Mouse (Mus musculus) right cerebral cortex, postnatal 4 days (tissue): Measurements from ENCODE around the gene Bahcc1.

Experiments used
- DNase-seq: peaks from one replicate; pipeline ENCODE4 v3.0.0-alpha.2; 2022

Bahcc1 gene

DNA sequence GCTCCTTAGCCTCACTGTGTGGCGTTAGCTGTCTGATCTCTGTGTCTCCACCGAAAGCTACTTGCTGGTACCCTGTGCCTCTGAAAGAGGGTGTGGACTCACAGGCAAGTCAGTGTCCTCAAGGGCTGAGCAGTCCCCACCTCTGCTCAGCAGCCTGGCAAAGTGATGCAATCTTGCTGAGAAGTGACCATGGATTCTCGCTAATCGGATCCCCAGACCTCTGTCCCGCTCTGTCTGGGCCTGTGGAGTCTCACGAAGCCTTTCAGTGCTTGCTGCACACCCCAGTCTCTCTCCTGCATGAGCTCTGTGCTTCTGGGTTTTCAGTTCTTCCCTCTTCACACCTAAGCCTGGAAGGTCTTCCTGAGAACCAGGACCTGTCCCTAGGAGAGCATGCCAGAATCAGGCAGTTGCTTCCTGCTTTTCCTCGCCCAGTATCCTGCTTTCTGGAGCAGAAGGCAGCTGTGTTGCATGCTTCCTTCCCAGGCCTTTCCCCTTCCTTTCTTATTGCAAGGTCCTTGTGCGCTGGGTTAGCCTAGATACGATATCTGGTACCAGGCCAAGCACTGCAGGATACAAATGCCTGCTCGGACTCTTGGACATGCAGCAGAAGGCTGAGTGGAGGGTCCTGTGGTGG is 15.5 kb downstream of the Bahcc1 start:
- DNase-seq = no peak

DNA sequence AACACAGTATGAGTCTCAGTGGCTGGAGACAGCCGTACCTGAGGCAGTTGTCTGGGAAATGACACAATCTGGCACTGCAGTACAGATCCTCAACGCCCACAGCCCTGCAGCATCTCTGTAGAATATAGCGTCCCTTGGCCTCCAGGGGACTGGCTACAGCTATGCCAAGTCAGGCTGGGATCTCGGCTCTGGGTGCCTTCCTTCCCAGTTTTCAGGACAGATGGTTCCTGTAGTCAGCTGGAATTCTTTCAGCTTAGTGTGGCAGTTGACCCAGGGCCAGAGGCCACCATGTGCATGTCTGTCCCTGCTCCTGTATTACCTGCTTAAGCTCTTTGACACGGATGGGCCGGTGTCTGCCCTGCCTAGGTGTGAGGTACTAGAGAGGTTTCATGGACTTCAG is 16.2 kb downstream of the Bahcc1 start:
- DNase-seq = no peak

DNA sequence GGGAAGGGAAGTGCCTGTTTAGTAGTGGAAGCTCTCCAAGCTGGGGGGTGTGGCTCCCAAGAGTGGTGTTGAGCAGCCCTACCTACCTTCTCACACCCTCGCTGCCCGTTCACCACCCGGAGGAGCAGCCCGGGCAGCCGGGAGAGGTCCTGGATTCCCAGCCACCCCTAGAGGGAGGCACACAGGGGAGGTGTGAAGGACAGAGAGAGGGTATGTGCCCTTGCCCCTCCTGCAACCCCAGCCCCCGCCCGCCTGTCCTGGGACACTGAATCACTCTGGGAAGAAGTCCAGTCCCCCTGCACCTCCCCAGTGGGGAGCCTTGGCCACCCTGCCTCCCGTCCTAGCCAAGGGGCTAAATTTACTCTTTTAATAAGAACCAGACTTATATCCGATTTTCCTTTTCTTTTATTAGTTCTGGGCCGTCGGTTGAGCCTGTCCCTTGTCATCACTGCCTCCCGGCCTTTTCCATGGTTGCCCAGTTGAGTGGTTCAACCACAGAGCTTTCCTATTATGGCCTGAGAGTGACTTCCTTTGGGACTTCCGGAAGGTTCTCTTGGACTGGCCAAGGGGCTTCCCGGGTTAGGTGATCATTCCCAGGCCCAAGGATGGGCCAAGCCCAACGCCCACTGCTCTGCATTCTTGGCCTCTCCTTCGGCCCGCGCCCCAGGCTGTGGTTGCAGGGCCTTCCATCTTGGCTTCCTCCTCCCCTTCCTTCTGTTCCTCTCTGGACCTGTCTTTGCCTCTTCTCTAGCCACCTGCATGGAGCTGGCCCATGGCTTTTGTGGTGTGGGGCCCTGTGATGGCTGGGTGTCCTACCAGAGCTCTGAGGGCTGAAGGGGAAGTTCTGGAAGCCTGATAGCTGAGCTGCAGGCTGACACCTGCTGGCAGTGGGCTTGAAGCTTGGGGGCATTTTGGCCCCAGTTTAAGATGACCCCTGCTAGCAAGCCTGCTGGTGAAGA is 18.5 kb downstream of the Bahcc1 start:
- DNase-seq = no peak

DNA sequence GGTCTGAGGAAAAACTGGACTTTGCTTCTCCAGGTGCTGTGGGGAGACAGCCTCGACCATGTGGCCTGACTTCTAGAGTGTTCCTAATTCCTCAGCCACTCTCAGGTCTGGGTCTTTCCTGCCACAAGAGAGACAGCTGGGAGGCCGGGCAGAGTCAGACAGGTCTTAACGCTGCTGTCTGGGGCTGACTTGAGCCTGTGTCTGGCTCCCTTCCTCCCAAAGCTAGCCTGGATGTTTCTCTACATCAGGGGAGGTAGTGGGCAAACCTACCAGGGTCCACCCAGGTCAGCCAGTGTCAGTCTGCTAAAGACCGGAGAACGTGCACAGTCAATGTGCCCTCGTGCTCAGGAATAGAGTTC is 19.2 kb downstream of the Bahcc1 start:
- DNase-seq = no peak

DNA sequence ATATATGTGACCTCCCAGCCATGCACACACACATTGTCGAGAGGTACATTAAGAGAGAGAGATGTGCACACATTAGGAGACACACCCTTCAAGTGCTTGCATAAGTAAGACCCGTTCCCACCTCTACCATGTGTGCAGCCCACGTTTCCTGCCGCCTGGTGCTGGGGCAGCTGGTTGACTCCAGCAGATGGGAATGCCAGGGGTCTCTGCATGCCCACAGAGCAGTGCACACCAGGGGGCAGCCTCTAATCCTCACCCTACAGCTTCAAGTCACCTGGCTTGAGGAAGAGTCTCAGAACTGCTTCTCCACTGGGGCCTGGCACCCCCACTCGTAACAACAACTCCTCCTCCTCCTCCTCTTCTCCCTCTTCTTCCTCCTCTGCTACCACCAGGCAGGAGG is 19.7 kb downstream of the Bahcc1 start:
- no peak for DNase-seq

DNA sequence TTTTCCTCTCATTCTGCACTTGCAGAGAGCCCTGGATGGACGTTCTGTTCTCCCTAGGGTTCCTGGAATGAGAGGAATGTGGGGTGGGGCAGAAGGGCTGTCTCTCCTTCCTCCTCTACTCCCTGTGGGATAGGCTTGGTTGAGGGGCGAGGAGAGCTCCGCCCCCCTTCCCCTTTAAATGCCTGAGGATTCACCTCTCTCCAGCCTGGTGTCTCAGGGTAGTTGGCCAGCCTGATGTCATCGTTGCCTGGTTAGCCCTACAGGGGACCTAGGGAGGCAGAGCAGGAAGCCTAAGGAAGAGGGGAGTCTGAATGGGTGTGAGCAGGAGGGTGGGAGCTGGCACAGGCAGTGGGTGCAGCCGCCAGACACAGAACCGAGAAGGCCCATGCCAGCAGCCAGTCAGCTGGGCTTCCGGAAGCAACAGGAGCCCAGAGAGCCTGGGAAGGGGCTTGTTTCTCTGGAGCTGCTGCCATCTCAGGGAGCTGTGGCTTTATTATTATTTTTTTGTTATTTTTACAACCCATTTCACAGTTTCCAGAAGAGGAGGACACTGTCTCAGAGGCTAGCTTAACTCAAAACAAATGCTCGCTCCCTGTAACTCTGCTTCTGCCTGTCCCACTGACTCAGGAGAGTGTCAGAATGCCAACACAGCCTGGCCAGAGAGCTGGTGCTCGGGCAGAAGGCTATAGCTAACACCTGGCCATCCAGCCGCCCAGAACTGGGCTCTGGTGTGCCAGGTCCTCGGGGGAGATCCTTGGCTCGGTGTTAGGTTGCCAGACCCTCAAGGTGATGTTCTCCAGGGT is 20.3 kb downstream of the Bahcc1 start:
- DNase-seq = no peak

DNA sequence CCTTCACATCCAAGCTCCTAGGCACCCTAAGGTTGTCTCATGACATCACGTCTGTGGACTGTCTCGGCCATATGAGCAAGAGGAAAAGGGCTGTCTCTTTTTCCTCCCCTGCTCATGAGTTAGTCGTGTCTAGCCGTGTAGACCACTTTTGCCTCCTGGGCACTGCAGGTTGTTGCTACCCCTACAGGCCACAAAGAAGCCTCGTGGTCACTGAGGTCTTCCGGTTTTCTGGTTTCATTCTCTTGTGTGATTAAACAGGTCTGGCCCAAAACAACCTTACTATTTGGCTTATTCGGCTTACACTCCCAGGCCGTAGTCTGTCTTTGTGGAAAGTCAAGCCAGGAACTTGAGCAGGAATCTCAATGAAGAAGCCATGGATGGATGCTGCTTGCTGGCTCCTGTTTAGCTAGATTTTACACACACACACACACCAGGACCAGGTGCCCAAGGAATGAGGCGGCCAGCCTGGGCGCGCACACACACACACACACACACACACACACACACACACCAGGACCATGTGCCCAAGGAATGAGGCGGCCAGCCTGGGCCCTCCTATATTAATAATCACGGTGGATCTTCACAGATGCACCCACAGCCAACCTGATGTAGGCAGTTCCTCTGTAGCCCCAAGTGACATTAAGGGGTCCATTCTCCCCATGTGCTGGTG is 21.0 kb downstream of the Bahcc1 start:
- no peak for DNase-seq

DNA sequence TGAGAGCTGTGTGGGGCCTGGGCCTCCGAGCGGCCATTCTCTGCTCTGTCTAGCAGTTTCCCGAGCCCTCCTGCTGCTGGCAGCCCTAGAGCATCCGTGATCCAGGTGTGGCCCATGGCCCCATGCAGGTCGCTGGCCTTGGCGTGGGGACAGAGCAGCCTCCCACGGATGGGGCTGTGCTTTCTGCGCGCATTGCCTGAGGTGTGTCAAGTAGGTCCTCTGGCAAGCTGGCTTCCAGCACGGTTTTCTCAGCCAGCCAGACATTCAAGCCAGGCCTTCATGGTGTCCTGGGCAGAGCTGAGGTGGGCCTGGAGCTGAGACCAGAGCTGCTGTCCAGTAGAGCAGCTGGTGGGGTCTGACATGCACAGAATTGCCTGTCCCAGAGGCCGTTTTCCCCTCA is 21.7 kb downstream of the Bahcc1 start:
- DNase-seq = no peak

DNA sequence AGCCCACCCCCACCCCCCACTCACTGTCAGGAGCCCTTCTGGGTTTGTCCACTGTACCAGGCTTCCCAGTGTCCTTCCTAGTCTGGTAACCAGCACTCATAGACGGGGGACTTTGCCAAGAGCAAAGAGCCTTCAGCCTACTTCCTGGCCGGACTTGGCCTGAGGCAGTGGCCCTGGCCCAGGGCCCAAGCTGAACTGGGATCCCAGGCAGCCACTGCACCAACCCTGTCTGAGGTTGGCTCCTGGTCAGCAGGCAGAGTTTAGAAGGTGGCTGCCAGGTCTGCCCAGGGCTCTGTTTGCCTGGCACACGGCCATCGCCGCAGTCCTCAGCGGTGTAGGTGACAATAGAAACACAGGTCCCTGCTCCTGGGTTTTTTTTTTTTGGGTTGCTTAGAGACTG is 22.3 kb downstream of the Bahcc1 start:
- DNase-seq = peak; percentile 66

DNA sequence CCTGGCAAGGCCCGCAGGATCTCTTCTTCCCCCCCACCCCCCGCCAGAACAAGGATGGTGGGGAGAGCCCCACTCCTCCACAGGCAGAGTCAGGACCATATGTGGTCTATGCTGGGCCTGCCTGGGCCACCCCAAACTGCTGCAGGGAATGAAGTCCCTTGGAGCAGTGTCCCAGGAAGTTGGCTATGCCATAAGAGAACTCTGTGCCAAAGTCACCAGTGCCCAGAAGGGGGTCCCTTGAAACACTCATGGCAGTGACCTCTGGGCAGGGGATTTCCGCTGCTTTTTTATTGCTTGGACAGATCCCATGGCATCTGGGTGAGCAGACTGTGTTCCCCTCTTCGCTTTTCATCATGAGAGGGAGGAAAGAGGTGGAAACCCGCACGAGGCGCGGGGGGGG is 22.8 kb downstream of the Bahcc1 start:
- DNase-seq = no peak

DNA sequence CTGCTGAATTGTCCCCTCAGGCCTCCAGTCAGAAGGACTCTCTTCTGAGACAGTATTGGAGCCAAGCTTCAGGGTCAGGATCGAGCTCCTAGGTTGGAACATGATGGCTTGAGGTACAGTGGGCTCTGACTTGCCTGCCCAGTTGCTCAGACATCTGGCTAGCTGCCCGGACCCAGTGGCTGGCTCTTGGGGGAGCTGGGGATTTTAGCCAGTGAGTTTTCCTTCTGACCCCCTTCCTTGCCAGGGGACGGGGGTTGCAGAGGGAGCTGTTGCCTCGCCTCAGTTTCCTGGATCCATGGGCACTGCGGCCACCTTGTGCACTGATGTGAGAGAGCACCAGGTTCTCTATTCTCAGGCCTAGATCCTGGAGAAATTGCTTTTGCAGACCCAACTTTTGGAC is 23.4 kb downstream of the Bahcc1 start:
- DNase-seq = no peak

DNA sequence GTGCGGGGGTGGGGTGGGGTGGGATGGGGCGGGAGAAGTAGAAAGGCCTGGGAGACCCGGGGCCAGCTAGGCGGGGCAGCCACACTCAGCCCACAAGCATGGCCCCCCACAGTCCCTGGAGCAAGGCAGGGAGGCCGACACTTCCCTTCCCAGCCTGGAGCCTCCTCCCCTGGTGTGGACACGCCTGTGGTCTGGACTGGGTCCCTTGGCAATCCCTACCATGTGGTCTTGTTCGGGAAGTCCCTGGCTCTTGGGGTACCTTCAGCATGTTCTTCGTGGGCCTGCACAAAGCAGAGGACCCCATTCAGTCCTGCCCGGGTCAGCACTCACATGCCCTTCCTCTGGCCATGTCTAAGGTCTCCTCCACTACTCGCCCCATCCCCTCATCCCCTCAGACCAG is 23.8 kb downstream of the Bahcc1 start:
- no peak for DNase-seq

DNA sequence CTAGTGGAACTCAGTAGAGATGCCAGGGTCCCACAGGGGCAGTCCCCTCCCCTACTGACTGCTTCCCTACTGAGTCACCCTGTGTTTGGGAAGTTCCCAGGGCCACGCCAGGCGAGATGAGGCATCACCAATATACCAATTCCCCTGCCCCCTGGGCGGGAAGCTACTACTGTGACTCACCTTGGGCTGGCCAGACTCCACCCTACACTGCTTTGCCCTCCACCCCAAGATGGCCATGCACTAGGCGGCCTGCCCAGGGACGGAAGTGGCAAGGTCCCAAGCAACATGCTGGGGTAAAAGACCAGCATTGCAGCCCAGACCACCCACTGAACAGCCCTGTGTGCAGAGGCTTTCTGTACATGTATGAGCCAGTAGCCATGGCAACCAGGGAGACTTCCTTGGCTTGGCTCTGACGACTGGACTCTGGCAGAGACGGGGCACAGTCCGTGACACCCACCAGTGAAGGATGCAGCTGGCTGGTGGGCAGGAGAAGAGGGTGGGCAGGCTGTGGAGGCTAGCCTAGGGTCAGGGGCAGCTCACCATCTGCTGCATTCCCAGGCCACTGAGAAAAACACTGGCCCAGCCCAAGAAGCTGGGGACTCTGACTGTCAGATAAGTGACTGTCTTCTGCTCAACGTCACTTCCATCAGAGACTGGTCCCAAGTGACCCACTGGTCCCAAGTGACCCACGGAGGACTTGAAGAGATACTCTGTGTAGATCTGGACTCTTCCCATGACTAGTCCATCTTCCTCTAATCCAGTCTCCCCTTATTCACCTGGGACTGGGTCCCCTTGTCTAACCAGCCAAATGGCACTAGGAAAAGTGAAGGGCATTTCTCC is 24.5 kb downstream of the Bahcc1 start:
- no peak for DNase-seq

DNA sequence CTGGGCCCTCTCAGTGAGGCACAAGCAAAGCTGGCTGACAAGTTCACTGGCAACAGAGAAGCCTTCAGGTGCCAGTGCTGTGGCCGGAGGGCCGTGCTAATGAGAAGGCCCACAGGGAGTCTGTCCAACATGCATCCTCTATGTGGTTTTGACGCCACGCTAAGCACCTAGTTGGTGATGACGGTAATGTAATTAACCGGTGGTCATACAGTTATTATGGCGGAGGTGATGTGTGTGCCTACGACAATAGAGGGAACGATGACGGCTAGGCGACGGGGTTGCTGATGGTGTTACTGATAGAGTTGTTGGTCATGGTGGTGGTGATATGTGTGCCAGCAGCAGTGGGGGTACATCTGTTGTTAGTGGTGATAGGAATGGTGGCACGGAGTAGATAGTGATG is 25.2 kb downstream of the Bahcc1 start:
- no peak for DNase-seq

DNA sequence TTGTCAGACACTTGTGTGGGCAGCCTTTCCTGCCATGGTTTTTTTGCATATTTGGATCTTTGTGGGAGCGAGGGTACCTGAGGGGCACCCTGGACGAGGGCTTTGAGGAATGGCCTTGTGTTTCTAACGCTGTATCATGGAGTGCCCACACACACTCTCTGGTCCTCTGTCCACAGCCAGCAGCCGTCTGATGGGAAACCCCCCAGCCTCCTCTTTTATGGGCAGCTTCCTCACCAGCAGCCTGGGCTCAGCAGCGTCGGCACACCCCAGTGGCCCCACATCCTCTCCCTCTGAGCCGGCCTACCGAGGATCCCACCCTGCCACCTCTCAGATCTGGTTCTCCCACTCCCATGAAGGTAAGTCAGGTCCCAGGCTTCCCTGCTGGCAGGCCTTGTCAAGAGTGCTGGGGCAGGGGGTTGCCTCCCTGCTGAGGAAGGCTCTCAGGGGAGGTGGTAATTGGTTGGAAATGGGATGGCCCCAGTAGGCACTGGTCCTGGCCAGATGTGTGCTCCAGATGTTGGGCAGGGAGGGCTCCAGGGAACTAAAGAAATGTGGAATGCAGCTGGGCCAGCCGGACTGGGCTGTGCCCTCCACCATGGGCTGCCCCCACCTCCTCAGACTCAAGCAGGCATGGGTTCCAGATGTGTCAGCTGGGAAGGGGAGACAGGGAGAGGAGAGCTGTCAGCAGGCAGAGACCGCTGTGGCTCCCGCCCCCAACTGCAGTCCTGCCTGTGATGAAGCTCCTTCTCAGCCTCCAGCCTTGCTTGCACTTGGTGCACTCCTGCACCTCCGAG is 26.3 kb downstream of the Bahcc1 start:
- DNase-seq = no peak

DNA sequence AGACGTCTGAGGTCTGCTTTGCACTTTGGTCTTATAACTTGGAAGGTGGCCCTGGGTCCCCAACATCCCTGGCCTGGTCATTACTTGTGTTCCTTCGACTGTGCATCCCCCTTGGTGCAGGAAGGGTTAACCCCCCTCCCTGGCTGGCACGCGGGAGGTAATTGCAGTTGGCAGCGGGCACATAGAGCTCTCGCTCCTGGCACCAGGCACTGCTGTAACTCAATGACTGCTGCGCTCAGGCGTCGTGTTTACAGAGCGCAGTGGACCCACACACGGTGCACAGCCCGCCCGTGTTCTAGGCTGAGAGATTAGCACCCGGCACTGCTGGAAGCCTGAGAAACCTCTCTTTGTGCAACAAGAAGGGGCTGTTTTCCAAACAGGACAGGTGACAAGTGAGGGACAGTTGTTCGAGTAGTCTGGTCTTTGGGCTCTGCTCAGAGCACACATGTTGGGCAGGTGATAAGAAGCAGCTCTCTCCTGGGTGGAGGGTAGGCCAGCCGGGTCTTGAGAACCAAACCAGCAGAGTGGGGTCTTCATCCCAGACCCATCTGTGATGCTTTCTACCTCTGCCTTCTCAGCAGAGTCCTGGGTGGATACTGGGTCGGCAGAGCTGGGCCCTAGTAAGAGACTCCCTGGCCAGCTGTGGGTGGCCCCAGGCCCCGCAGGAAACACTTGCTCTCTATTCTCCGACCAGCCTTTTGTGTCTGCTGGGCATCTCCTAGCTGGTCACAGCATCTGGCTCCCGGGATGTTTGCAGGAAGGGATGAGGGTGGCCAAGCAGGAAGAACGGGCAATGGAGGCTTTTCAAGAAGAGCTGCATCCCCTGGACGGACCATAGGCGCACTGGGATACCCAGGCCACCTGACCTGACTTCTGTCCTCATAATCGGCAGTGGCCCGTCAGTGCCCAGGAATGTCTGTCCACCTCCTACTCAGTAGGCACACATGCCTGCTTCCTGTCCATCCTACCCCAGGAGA is 27.3 kb downstream of the Bahcc1 start:
- peak; percentile 68 for DNase-seq

DNA sequence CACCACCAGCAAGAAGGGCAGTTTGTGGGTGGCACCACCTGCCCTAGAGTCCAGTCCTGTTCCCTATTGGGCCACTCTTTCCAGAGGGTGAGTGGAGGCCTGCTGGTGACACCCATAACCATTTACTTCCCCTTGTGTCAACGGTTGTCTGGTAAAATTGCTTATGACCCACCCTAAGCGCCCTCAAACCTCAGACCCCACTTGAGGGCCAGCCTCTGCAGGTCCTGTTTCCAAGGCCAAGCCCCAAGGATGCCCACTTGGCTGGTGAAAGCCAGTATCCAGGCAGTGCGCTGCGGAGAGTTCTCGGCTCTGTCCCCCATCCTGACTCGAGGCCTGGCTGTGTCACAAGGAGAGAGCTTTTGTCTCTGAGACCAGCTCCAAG is 28.0 kb downstream of the Bahcc1 start:
- DNase-seq = no peak

DNA sequence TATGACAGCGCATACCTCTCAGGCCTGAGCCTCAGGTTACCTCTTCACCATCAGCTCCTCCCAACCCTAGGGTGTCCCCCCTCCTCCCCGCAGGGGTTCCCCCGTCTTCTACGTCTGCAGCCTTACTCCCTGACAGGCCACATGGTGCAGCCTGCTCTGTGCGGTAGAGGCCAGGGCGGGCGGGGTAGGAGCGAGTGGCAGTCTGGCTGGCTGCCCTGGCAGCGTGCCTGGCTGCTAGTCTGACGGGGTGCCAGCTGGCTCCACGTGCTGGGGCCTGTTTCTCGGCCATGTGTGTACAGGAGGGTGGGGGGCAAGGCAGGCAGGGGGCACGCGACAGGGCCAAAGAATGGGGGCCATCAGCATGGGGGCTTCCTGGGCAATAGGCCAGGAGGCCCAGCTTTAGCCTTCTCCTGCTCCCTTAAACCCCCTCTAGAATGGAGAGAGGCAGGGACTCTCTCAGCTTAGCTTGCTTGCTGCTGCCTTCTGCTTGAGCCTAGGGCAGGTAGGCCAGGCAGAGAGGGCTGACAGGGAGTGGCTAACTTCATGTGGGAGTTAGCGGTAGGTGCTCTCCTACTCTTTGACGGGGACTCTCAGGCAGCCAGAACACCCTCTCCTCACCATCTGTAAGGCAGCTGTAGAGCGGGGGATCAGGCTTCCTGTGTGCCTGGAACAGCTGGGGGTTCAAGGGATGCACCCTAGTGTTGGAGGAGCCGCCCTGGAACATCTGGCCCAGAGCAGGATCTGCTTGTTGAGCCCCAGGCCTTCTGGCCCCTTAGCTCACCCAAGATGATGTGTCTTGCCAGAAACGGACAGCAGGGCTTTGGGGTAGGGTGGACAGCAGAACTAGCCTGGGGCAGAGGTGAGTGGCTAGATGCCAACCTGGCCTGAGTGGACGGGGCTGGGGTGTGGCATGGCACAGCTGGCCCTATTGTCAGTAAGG is 28.9 kb downstream of the Bahcc1 start:
- DNase-seq = peak; percentile 93

DNA sequence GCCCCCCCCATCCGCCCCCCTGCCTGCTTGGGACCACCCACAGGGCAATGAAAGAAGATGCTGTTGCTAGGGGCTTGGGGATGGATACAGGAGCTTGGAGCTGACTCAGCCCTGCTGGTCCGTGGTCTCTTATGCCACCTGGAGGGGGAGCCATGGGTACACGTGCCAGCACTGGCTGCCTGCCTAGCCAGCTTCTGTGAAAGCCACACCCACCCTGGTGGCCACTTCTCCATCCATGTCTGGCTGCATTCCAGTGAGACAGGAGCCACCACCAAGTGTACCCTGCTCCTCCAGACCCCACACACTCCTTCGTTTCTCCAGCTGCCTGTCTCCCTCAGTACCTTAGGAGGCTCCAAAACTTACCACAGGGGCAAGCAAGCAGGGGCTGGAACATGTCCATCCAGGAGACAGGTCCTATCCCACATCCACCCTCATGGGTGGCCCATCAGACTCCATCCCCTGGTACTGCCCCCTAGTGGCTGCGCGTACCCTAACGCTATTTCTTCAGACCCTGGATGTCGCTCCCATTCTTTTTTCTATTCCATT is 29.7 kb downstream of the Bahcc1 start:
- DNase-seq = peak; percentile 81
